Mouse (Mus musculus): ENCODE data around the gene Olig2.

DNA sequence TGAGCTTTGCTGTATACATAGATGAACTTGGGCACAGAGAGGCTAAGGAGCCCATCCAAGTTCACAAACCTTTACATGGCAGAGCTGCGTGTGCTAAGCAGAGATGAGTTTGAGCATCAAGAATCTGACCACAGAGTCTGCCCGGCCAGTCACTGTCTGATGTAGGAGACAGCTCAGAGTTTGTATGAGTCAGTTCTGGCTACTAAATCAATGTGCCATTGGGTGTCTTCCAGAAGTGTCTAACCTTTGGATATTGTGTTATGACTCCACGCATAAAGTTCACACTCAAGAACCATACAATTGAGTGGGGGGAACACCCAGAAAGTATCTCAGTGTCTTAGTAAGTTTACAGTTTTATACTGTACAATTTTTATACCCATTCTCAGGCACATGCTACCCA lies 35.6 kb downstream of the Olig2 start:
- TF ChIP-seq POLR2A (IDR thresholded peaks at IDR 0.05; ENCODE audit: control insufficient read depth in 1 of 2, insufficient read depth in 1 of 2, low read depth in 1 of 2, low read length in 2 of 2, poor library complexity in 1 of 2), result no peak
- no peak for TF ChIP-seq RCOR1 (IDR thresholded peaks at IDR 0.05; ENCODE audit: low read depth, low read length)
- no peak for TF ChIP-seq CTCF (IDR thresholded peaks at IDR 0.05 in 2 of 3, conservative IDR thresholded peaks at IDR 0.05 in 1 of 3; ENCODE audit: control insufficient read depth in 1 of 3, insufficient read depth in 1 of 3, low read depth in 2 of 3, low read length in 3 of 3, poor library complexity in 1 of 3, severe bottlenecking in 1 of 3)
- TF ChIP-seq CHD1 (IDR thresholded peaks at IDR 0.05; ENCODE audit: low read depth, low read length), result no peak
- no peak for TF ChIP-seq GABPA (IDR thresholded peaks at IDR 0.05; ENCODE audit: low read depth, low read length)

Data from MEL (cell line).